Mouse (Mus musculus) layer of hippocampus, adult 11-12 months (tissue): ENCODE measurements at regions not wholly inside any gene's neighbourhood (a gene's known extent, or its start where the extent isn't known, plus 50 kb on each side); places are given as distances from the start of the nearest gene placed in this dataset.

ENCODE experiments used
- DNase-seq: peaks from one replicate; pipeline ENCODE4 v3.0.0; 2022; ENCODE audit warnings: low spot score

GRCm38 (mm10) chr3:39571444-39572237, 684.9 kb downstream of the Fat4 start:
- no peak for DNase-seq

DNA sequence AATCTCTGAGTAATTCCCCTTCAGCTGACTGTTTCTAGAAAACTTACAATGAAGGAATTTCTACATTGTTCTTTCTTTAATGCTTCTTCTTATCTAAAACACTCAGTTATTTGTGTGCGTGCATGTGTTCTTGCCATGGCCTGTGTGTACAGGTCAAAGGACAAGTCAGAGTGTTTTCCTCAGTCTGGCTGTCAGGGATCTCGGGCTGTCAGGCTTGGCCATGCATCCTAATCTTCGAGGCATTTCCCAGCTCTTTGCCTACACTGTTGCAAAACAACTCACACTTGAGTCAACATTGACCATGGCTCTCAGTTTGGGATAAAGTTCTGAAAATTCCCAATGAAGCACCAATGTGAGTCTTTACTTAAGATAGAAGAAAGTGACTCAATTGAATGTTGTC, 688.5 kb downstream of the Fat4 start:
- no peak for DNase-seq

- DNase-seq = no peak
Observed at GRCm38 (mm10) chr3:39591312-39591711, 704.6 kb downstream of the Fat4 start.

GRCm38 (mm10) chr3:39592349-39593117, 705.8 kb downstream of the Fat4 start:
- DNase-seq = no peak

DNA sequence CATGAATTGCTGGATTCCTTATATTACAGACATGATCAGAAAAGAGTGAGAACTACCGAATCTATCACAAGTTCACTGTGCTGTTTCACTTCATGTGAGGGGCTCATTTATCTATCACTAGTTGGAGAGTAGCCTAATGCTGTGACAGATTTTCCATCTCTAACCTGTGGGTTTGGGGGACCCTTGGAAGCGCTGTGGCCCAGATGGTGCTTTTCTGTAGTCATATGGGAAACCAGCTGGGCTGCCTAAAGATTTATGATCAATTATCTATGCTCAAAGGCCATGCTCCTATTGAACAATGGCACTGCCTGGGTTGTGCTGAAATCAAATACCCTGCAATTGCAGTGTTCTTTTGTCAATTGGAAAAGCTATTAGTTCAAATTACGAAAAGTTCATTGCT, 723.2 kb downstream of the Fat4 start:
- DNase-seq = peak; percentile 20

DNA sequence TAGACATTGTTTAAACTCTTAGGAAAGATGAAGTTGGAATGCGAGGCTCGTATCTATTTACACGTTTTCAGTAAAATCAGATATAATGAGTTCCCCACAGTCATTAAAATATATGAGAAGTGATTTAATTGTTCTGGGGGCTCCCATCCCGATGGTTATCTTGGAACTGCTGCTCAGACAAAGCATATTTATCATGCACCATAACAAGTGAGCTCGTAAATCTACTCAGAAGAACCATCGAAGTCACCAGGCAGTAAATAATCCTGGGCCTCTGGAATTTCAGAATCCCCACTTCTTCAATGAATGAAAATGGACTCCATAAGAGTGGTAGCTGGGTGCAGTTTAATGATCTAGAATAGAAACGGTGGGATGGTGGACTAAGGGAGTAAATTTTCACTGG, 725.7 kb downstream of the Fat4 start:
- DNase-seq = no peak

- DNase-seq = no peak
Observed at GRCm38 (mm10) chr3:39637924-39638323, 751.2 kb downstream of the Fat4 start.

DNA sequence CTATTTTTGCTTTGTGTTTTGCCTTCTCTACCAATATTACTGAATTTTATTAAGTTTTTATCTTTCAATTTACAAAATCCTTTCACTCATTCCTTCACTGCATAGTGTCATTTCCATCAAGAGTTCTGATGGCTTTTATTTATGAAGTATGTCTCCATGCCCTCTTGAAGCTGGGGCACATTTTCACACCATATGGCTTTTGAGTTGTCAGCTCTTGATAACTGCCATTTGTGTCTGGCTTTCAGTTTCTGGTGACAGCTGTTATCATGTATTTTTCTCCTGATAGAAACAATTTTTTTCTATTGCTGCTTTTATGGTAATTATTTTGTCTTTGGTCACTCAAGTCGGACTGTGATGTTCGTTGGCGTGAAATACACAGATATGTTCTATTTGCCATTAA, 756.5 kb downstream of the Fat4 start:
- DNase-seq = no peak

DNA sequence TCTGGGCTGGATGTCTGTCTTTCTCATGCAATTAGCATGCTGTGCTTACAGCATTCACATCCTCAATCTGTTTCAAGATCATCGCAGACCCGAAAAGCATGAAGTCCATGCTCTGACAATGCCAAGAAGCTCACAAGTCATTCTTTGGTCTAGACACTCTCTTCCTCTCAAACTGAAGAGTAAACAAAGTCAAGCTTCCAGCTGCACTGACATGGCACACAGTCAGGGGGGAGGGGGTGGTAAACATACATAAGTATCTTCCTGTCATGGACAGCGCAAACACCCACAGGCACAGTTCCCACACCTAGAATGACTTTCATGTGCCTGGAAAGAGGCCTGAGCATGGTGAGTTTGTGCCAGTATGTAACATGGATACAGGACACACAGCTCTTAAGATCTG, 780.1 kb downstream of the Fat4 start:
- DNase-seq = no peak

GRCm38 (mm10) chr3:39669145-39669544, 782.4 kb downstream of the Fat4 start:
- DNase-seq = no peak

GRCm38 (mm10) chr3:39673997-39674396, 787.3 kb downstream of the Fat4 start:
- DNase-seq = no peak

GRCm38 (mm10) chr3:39674927-39675326, 788.2 kb downstream of the Fat4 start:
- DNase-seq = no peak

- no peak for DNase-seq
Observed at GRCm38 (mm10) chr3:39705610-39706009, 818.9 kb downstream of the Fat4 start.

DNA sequence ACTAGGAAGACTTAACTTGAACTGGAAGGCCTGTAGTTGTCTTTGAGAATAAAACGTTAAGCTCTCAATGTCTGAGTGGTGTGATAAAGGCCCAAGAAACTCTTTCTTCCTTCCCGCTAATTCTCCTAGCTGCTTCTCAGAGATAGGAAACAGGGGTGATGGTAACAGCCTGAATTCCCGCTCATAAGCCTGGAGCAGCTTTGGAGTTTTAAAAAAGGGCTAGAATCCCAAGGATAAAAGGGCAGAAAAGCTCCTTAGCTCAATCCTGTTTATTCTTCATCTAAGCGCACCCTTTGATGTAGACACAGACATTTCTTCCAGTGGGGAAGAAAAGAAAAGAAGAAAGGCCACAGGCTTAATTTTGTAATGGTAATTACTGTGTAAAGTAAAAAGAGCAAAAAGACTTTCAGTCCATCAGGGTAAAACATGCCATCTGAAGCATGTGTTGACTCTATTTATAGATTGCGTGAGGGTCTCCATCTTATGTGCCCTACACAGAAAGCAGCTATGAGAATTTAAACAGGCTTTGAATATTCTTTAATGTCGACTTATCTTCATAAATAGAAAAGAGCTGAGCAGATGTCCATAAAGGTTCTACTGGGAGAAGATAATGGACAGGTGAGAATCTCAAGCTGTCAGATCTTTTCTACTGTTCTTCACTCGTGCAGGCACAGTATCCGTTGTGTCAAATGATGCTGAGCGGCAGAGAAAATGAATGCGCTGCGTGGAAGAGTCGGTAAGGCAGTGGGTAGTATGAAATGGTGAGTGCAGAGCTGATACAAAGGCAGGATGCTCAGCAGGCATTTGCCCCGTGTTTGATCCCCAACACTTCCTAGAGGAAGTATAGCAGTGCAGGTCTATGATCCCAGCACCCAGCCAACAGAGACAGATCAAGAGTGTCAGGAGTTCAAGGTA, 818.0 kb upstream of the Intu start:
- no peak for DNase-seq

- DNase-seq = no peak
Observed at GRCm38 (mm10) chr3:39714056-39714592, 817.0 kb upstream of the Intu start.

GRCm38 (mm10) chr3:39718946-39719545, 812.0 kb upstream of the Intu start:
- DNase-seq = peak; percentile 21

DNA sequence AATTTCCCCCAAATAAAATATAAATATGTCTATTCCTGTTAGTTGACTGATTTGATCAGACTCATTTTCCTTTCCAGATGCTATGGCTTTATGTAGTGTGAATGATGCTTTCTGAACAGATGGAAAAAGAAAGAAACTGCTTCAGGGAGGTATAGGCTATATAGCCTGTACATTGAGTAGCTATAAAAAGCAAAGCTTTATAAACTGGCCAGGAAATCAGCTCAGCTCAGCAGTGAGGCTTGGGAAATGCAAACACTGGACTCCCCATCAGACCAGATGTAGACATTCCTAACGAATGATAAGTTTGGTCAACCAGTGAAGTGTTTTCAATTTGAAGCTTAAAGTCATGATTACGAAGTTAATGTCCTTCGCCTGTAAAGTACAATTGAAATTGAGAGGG, 805.3 kb upstream of the Intu start:
- DNase-seq = no peak

DNA sequence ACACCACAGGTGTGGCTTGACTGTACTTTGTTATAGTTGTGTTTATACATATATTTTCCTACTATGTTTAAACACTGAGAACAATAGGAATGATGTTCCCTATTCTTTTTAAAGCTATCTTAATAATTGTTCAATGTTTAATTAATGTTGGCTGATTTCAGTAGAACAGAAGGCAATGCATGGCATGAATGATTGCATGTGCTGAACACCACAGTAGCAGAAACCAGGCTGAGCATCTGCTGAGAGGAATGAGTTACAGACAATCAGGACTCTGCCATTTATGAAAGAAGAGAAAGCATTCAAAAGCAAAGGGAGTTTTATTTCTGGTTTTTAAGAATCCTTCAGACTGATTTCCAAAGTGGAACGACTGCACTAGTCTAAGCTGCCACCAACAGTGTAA, 794.4 kb upstream of the Intu start:
- DNase-seq = peak; percentile 38

GRCm38 (mm10) chr3:39745947-39746346, 785.1 kb upstream of the Intu start:
- DNase-seq = peak; percentile 75

DNA sequence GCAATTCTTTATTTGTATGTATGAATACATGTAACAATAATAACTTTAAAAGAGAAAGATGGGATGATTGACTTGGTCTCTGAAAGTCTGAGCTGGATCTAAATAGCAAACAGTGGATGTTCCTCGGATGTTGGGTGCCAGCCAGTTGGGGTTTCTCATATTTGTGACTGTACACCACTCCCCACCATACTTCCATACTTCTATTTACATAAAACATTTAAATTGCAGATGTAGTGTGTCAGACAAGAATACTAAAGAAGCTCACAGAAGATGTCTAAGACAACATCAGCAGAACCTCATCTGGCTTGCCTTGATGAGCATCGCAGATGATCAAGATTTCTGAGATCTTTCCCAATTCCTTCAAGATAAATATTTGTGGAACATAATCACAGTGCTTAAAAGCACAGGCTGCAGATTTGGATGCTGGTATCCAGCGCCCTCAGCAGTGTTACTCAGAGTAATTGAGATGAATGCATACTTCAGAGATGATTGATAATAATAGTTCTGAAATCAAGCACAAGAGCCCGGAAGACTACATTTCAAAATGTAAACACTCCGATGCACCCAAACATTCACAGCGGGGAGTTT, 762.0 kb upstream of the Intu start:
- no peak for DNase-seq

DNA sequence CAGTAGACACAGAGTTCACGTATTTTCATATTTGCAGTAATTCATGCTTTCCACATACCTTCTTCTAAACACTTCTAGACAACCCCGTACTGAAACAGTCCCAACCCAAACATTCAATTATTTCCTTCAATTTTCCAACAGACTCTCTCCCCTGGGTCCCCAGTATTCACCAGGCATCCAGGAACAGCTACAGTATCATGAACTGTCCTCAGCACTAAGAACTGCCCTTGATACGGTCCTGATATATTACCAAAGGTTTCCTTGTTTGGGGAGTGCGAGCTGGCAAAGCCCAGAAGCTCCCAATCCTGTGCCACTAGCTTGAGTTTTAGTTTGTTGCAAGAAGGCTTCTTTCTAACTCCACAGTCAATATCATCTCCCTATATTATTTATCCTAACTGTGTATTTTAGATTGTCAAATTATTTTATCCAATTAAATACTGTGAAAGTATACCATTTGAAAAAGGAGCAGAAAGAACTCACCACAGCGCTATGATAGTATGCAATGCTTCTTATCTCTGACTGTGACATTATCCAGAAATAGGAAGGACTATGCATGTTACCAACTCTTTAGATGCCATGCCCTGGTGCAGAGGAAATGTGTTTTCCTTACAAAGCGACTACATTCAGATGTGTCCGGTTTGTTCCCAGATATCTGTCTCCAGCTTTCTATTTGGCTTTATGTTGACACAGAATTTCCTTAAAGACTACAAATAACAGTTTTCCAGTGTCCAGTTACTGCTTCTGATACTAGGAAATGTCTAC, 754.6 kb upstream of the Intu start:
- DNase-seq = no peak
